Mouse (Mus musculus): ENCODE data around the gene Nbr1.

DNA sequence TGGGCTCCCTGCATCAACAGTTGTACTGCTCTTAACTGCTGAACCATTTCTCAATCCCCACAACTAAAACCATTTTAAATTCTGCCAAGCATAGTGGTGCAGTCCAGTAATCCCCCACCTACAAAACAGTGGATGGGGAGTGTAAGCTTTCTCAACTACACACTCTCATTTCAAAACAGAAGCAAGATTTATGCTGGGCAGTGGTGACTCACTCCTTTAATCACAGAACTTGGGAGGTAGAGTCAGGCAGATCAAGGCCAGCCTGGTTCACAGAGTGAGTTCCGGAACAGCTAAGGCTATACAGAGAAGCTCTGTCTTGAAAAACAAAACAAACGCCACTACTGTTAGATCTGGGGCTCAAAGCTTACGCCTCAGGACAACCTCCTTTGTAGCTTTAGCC, 66.6 kb downstream of the Nbr1 start:
- TF ChIP-seq CTCF (IDR thresholded peaks at IDR 0.05; ENCODE audit: low read depth): no peak
- TF ChIP-seq EP300 (optimal IDR thresholded peaks at IDR 0.05): no peak

Data from stomach, postnatal 0 days (tissue).